Mouse (Mus musculus): ENCODE results near the gene Rxfp2. TPM values are rescaled to one million over a fixed set of nuclear protein-coding genes. Genes with fewer than 3 reads are reported as not detected.

Rxfp2 gene
- total and polyA plus RNA-seq, 3 experiments: not detected

- Histone ChIP-seq H3K27ac (ENCODE audit: insufficient read depth, low read depth) (no peak overlapping the region), H3K27me3 (replicated peaks) (no peaks in the 10 kb centered on the region), H3K9me3 (replicated peaks; ENCODE audit: low read length) (peaks cover 76% of the 10 kb centered on the region), H3K4me1 (ENCODE audit: control insufficient read depth in 1 of 2, insufficient read depth in 2 of 2) (no peaks in the 10 kb centered on the region), H3K36me3 (replicated peaks in 1 of 2; ENCODE audit: control insufficient read depth in 1 of 2, insufficient read depth in 1 of 2, low read length in 1 of 2) (no peaks in the 10 kb centered on the region), H3K9ac (ENCODE audit: insufficient read depth, low read depth) (no peak overlapping the region), H3K4me2 (ENCODE audit: insufficient read depth, low read depth, poor library complexity, severe bottlenecking) (no peak overlapping the region), H3K4me3 (replicated peaks in 1 of 3; ENCODE audit: low read depth in 2 of 3, low read length in 2 of 3, poor library complexity in 1 of 3) (no peak overlapping the region), H3K79me2 (replicated peaks; ENCODE audit: control insufficient read depth, extremely low read depth, insufficient read depth, poor library complexity, severe bottlenecking) (no peaks in the 10 kb centered on the region)
- in situ Hi-C loops (cut with MboI; ENCODE audit: low pct_ligation_motif_present, low pct_unique_long_range_greater_than_20kb, low sequenced_read_pairs) (no loop called here), dilution Hi-C loops (cut with MboI; ENCODE audit: extremely low pct_ligation_motif_present, extremely low pct_unique_long_range_greater_than_20kb, low sequenced_read_pairs) (no loop called here)
- peak; percentile 15 for DNase-seq (ENCODE audit: extremely low read depth)
- TF ChIP-seq POLR2AphosphoS2 (IDR thresholded peaks at IDR 0.05; ENCODE audit: low read depth, low read length): no peak
- TF ChIP-seq SMC3 (IDR thresholded peaks at IDR 0.05; ENCODE audit: low read depth, low read length): no peak
- no peak for TF ChIP-seq PAX5 (IDR thresholded peaks at IDR 0.05; ENCODE audit: low read length)
- TF ChIP-seq CHD1 (IDR thresholded peaks at IDR 0.05; ENCODE audit: low read depth, low read length): no peak
- no peak for TF ChIP-seq KAT2A (IDR thresholded peaks at IDR 0.05; ENCODE audit: insufficient replicate concordance, low read length)
- TF ChIP-seq MYC (IDR thresholded peaks at IDR 0.05; ENCODE audit: low read depth, low read length): no peak
- no peak for TF ChIP-seq ZKSCAN1 (IDR thresholded peaks at IDR 0.05; ENCODE audit: borderline replicate concordance, low read depth, low read length)
- TF ChIP-seq CHD2 (IDR thresholded peaks at IDR 0.05; ENCODE audit: low read length): no peak
Measured at GRCm38 (mm10) chr5:150051828-150052227, 33.4 kb downstream of the Rxfp2 start.

GRCm38 (mm10) chr5:150053294-150053693 is 34.8 kb downstream of the Rxfp2 start:
- Histone ChIP-seq H3K4me2 (ENCODE audit: insufficient read depth, low read depth, poor library complexity, severe bottlenecking) (no peak overlapping the region), H3K4me1 (ENCODE audit: control insufficient read depth in 1 of 2, insufficient read depth in 2 of 2) (no peaks in the 10 kb centered on the region), H3K27ac (ENCODE audit: insufficient read depth, low read depth) (no peak overlapping the region), H3K9me3 (replicated peaks; ENCODE audit: low read length) (peaks cover 78% of the 10 kb centered on the region), H3K9ac (ENCODE audit: insufficient read depth, low read depth) (no peak overlapping the region), H3K36me3 (replicated peaks in 1 of 2; ENCODE audit: control insufficient read depth in 1 of 2, insufficient read depth in 1 of 2, low read length in 1 of 2) (no peaks in the 10 kb centered on the region), H3K79me2 (replicated peaks; ENCODE audit: control insufficient read depth, extremely low read depth, insufficient read depth, poor library complexity, severe bottlenecking) (no peaks in the 10 kb centered on the region), H3K27me3 (replicated peaks) (no peaks in the 10 kb centered on the region), H3K4me3 (replicated peaks in 1 of 3; ENCODE audit: low read depth in 2 of 3, low read length in 2 of 3, poor library complexity in 1 of 3) (no peak overlapping the region)
- dilution Hi-C loops (cut with MboI; ENCODE audit: extremely low pct_ligation_motif_present, extremely low pct_unique_long_range_greater_than_20kb, low sequenced_read_pairs) (no loop called here), in situ Hi-C loops (cut with MboI; ENCODE audit: low pct_ligation_motif_present, low pct_unique_long_range_greater_than_20kb, low sequenced_read_pairs) (no loop called here)
- no peak for DNase-seq (ENCODE audit: extremely low read depth)
- TF ChIP-seq HCFC1 (IDR thresholded peaks at IDR 0.05; ENCODE audit: low read depth, low read length): no peak
- TF ChIP-seq USF2 (conservative IDR thresholded peaks at IDR 0.05; ENCODE audit: low read depth, low read length): no peak
- no peak for TF ChIP-seq POLR2A (IDR thresholded peaks at IDR 0.05; ENCODE audit: low read depth, low read length)
- no peak for TF ChIP-seq RAD21 (IDR thresholded peaks at IDR 0.05; ENCODE audit: low read depth, low read length)
- no peak for TF ChIP-seq CHD2 (IDR thresholded peaks at IDR 0.05; ENCODE audit: low read length)
- no peak for TF ChIP-seq UBTF (IDR thresholded peaks at IDR 0.05; ENCODE audit: low read depth, low read length)
- no peak for TF ChIP-seq CTCF (conservative IDR thresholded peaks at IDR 0.05 in 1 of 2, IDR thresholded peaks at IDR 0.05 in 1 of 2; ENCODE audit: low read depth in 2 of 2, low read length in 2 of 2)
- TF ChIP-seq ZNF384 (IDR thresholded peaks at IDR 0.05; ENCODE audit: low read depth, low read length): no peak
- no peak for TF ChIP-seq ZKSCAN1 (IDR thresholded peaks at IDR 0.05; ENCODE audit: borderline replicate concordance, low read depth, low read length)
- no peak for TF ChIP-seq MEF2A (IDR thresholded peaks at IDR 0.05; ENCODE audit: borderline replicate concordance, low read depth, low read length)
- TF ChIP-seq ZMIZ1 (IDR thresholded peaks at IDR 0.05; ENCODE audit: low read depth, low read length): no peak
- TF ChIP-seq RCOR1 (conservative IDR thresholded peaks at IDR 0.05; ENCODE audit: low read depth, low read length): no peak
- TF ChIP-seq KAT2A (IDR thresholded peaks at IDR 0.05; ENCODE audit: insufficient replicate concordance, low read length): no peak
- no peak for TF ChIP-seq MAZ (IDR thresholded peaks at IDR 0.05; ENCODE audit: low read depth, low read length)
- no peak for TF ChIP-seq ETS1 (conservative IDR thresholded peaks at IDR 0.05; ENCODE audit: low read depth, low read length)
- no peak for TF ChIP-seq ZC3H11A (IDR thresholded peaks at IDR 0.05; ENCODE audit: low read depth, low read length)
- no peak for TF ChIP-seq E2F4 (IDR thresholded peaks at IDR 0.05; ENCODE audit: insufficient replicate concordance, low read depth, low read length)
- no peak for TF ChIP-seq EP300 (IDR thresholded peaks at IDR 0.05; ENCODE audit: low read length)
